Mouse (Mus musculus) spleen, embryonic (tissue): ENCODE results near the gene Olfr571.

Experiments used
- CTCF ChIA-PET: fragments of 350-600 bp; sonication (Branson Sonifier 250); formaldehyde crosslinking; loops from one replicate; lab custom pipeline; 2022; lab: Charles Lee

The Olfr571 gene

DNA sequence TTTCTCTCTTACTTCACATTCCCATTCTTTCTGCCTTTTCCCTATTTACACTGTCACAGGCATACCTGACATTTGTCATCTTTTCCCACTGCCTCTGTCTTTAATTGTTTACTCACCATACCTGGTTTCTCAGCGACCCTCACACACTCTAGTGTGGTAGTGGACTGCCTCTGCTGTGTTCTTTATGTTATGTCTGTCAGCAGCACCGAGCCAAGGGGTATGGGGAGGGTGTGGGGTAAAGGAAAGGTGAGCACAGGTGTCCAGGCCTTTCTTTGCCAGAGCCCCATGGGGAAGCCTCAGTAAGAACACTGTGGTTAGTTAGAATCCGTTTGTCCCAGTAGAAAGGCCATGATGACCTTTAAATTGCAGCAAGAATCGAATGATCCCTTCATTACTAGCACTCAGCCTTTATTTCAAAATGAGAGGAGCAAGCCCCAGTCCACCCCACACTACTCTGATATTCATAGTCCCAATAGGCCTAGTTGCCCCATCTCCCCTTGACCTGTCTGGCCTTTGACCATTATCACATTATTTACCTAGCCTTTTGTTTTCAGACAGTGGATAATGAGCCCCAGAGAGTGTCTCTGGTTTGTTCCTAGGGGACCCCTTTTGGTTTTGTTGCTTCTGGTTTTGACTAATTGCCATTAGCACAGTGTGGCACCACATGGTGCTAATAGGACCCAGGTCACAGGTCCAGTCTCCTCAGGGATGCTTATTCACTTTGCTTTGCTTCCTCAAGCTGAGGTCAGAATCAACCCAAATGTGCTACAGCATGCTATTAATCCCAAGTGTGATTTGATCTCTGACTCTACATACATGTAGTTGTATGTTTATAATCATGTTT, at the start of gene Olfr571:
TSS of gene Olfr571 (minus strand) at position 505 of the 844 bp plus-strand sequence.
- CTCF ChIA-PET, result no interaction called here

DNA sequence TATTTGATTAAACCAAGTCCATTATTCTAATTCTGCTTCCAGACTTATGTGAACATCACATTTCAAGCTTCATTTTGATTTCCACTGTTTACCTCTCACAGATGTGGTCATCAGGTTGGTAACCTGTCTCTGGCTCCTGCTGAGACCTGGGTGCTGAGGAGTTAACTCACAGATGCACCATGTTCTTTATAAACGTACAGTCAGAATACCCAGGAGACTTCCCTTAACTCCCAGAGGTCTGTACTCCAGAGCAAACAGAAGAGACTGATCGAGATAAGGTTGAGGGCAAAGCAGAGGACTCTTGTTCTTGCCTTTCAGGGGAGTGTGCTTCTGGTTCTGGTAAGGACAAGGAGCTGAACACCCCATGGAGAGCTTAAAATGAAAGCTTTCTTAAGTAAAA, 45.0 kb upstream of the Olfr571 start, which contains the start of gene Olfr576:
TSS of gene Olfr576 (plus strand) at position 301 of the 400 bp plus-strand sequence.
- CTCF ChIA-PET, result no interaction called here

DNA sequence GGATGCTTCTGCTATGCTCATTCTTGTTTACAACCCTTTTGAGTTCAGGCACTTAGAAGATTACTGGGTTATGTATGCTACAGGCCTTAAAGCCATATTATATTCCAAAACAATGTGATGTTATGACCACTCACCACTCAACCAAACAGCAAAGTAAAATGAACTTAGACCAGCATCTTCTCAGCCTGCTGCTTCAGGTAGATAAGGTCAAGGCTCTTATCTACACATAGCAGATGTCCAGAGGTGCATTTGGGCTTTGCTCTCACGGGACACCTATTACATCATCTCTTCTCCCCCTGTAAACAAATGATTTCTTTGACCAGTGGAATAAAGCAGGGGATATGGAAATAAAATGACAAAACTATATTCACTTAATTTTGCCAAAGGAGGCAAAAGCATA, 41.3 kb upstream of the Olfr571 start, which contains the start of gene Olfr575:
TSS of gene Olfr575 (minus strand) at position 183 of the 400 bp plus-strand sequence.
- CTCF ChIA-PET, result no interaction called here

DNA sequence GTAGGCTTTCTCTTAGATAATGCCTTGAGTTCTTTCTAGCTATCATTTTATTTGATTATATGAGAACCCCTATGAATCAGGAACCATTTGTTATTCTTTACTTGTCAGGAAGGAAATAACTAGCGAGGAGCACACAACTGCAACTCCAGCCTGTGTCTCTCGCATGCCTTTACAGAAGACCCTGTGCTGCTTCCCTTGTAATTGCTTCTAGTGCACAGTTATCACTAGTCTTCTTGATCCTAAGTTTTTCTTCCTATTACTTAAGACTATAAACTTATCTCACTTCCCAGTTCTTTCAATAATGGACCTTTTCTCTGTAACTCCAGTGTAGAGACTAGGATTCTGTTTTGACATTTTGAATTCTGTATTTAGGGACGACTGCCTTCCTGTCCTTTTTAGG, 40.8 kb upstream of the Olfr571 start:
- CTCF ChIA-PET, result no interaction called here

DNA sequence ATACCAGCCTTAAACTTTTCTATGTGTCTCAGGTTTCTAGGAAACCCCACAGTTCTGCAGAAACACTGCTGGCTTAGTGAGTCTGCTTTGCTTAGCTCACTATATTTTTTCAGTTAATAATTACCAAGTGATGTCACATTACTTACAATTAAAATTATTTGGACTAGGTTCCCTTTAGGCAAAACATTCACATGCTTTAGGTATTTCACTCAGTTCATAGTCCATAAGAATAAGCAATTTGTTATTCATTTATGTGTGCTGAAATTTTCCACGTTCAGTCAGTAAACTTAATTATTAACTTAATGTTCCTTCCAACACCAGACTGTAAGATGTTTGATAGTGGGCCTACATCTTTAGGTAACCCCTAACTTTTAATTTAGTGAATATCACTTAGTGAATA, 33.4 kb upstream of the Olfr571 start:
- CTCF ChIA-PET, result no interaction called here

DNA sequence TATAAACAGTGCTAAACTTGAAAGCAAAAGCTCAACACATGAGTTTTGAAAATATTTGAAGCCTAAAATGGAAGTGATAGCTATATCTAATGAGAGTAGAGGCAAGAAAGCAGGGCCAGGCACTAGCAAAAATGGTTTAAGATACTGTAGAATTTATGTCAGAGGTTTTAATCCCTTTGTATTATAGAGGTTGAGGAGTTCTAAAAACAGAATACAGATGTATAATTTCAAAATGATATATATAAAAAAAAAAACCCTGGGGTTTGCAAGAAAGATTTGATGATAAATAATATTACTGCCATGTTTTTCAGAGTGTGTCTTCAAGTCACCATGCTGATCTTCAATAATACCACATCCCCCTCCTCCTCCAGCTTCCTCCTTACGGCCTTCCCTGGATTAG, 30.8 kb upstream of the Olfr571 start, which contains the start of gene Olfr574:
TSS of gene Olfr574 (plus strand) at position 301 of the 400 bp plus-strand sequence.
- CTCF ChIA-PET, result no interaction called here

DNA sequence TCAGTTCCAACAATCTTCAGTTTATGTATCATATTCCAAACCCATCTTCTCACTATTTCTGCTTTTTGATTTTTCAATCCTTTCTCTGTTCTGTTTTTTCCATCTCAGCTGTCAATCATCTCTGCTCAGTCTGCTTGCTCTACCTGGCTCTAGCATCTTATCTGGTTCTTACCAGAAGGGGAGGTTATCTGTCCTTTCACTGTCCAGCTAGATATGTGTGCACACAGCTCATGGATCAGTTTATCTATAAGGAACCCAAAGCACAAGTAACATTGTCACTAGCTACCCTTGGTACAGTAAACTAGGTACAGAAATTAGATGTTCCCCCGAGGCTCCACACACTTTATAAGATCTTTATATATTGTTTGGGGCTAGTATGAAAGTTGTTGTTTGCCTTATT, 26.1 kb upstream of the Olfr571 start:
- CTCF ChIA-PET, result interaction anchor here (0.6 kb wide), 1 partner anchor 172 kb away, joined by 8 read pairs; the partner anchor contains the start of gene Olfr561

DNA sequence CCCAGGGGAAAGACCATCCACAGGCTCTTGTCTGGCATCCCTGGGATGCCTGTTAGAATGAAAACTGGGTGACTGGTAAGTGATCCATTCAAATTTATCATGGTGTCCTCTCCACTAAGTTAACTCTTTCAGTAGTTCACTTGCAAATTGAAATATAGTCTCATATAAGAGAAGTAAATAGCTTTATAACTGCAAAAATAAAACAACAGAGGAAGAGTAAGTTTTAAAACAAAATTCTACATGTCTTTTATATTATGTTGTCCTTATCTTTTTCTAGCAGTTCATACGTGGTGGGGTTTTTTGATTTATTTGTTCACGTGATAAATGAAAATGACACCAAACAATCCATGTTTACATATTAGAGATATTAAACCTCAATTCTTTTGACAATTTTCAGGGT, 25.1 kb upstream of the Olfr571 start, which contains the start of gene Olfr573-ps1:
TSS of gene Olfr573-ps1 (minus strand) at position 101 of the 400 bp plus-strand sequence.
- CTCF ChIA-PET, result no interaction called here

DNA sequence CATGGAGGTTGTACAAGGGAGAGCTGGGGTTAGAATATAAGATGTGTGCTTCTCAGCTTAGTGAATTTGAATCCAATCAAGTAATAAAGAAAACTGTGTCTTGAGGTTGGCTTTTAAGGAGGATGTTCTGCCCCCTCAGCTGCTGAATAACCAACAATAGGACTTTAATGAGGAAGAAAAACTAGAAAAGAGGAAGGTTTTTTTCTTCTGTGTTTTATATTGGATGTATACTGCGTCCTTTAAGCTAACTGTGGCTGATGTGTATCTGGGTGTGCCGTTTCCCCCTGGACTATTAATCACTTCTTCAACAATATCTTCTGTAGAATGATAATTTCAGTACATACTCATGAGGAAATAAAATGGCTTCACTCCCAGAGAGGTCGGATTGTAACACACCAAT, 9.8 kb upstream of the Olfr571 start:
- CTCF ChIA-PET, result no interaction called here

DNA sequence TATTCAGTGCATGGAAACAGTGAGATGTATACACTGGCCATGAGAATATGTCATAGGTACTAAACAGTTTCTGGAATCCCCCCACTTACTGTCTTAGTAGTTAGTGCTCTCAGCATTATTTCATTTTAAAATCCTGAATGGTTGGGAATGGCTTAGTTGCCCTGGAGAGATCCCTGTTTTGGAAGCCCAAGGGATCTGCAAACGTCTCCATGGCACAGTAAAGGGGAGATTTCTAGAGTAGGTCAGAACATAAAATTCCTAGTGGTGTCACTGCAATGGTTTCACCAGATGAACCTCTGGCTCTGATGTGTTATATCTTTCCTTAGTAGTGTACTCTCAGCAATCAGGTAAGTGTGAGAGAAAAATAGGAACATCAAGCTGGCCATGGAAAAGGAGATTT, 6.8 kb upstream of the Olfr571 start, which contains the start of gene Olfr572:
TSS of gene Olfr572 (plus strand) at position 301 of the 400 bp plus-strand sequence.
- CTCF ChIA-PET, result no interaction called here

DNA sequence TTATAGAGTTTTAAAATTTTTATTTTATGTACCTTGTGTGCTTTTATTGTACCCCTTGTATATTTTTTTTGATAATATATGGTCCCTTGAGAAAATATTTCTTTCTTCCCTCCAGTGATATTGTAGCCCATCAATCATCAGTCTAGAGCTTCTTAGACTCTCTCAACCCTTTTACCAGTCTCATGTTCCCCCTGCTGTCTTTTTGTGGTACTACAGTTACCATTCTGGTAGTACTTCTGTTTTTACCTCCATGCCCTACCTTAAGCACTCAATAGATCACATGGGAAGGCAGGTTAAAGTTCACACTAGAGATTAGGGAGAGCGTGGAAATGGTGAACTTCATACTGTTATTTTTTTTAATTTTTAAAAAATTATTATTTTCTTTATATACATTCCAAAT, 2.3 kb upstream of the Olfr571 start:
- CTCF ChIA-PET, result no interaction called here

DNA sequence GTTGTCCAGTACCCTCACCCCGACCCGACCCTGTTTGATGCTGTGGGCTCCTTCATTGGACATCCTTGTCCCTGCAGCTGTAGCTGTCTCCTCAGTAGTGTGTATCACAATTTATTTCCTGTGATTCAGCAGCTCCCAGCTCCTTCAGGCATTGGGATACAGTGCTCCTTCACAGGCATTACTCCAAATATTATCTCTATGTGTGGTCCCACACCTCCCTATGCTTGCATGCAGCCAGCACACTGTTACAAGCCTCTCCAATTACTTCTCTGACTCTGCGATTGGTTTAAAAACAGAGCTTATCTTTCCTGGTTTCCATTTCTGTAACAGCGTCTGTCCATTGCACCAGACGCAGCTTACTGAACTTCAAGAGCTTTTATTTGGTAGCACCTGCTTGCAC, 931 bp downstream of the Olfr571 start:
- CTCF ChIA-PET, result no interaction called here

DNA sequence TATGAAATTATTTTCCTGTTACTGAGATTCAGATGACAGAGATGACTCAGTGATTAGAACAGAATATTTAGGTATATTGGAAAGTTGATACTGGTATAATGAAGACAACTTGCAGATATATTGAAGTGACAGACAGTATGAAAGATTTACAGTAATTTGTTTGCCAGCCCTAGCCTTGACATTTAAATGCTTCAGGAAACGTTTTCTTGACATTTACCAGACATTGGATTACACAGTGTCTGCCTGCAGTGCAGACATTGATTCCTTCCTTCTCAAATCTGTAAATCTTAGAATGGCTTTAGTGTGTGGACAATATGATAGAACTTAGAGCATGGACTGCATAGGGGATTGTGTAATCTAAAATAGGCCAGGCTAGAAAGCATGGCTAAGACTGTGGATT, 2.1 kb downstream of the Olfr571 start:
- CTCF ChIA-PET, result no interaction called here

DNA sequence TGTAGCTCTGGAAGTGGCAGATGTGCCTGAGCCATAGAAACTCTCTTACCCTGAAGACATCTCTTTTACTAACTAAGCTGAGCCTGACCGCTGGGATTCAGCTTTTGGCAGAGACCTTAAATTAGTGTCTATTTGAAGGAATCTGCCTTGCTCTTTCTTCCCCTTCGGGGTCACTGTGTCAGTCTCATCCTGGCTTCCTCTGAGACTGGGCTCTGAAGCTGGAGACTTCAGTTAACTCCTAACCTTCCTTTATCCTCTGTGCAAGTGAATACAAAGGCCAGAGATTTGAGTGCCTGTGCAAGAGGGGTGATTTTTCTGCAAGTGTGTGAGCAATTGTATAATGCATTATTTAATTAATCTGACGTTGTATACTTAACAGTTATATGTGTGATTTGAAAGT, 26.6 kb downstream of the Olfr571 start, which contains the start of gene Olfr569:
TSS of gene Olfr569 (minus strand) at position 101 of the 400 bp plus-strand sequence.
- CTCF ChIA-PET, result no interaction called here

DNA sequence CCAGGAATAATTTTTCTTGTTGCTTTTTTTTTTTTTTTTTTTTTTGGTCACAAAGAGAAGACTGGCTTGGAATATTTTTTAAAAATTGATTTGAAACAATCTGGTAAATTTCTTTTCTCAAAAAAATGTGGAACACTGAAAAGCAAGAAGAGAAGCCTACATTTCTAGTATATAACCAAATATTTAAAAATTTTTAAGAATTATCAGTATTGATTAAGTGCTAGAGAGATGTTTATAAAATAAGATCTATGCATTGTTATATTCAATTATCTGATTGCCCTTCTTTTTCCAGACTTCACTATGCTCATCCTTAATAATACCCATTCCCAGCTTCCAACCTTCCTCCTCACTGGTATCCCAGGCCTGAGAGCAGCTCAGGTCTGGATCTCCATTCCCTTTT, 40.5 kb downstream of the Olfr571 start, which contains the start of gene Olfr568:
TSS of gene Olfr568 (plus strand) at position 301 of the 400 bp plus-strand sequence.
- CTCF ChIA-PET, result no interaction called here

DNA sequence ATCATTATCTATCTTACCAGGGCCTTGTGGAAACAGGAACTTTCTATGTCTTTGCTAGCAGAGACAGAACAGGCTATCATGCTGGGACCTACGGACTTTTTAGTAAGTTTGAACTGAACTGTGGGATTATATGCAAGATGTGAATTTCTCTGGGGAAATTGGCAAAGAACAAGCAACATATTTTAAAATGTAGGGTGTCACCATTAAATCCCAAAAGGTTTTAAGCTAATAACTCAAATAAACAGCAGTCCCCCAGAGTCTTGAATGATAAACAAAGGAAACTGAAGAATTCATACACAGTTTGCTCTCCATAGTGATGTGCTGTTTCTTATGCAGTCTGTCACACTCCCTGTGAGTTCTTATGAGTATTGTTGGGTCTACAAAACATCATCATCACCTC, 58.7 kb downstream of the Olfr571 start, which contains the start of gene Olfr566:
TSS of gene Olfr566 (minus strand) at position 101 of the 400 bp plus-strand sequence.
- CTCF ChIA-PET, result no interaction called here

DNA sequence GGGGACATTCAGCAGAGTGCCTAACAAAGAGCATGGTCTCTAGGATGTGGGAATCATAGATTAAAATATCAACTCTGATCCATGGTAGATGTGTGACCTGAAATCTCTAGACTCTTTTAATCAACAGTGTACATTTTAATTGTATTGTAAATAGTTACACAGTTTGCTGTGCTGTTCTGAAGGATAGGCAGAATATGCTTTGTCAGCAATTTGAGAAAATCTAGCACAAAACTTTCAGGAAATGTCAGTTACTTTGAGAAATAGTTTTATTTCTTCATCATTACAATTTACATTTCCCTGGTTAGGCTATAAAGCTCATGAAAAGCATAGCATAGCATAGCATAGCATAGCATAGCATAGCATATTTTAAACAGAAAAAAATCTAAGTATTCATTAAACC, 61.5 kb downstream of the Olfr571 start:
- CTCF ChIA-PET, result no interaction called here
